ENCODE assay signal across 17 mouse cellular contexts in genomic region chr8:21906290-21906689, GRCm38 (mm10). TPM values are rescaled to one million over a fixed set of nuclear protein-coding genes. Genes with fewer than 3 reads are reported as not detected.
DNase-seq lines count a peak whose midpoint lies in the region; ATAC-seq lines count a peak whose summit lies in the region.
"Not testable (repeated sequence)": the region's sequence is repeated elsewhere in the genome, so short reads cannot be mapped to it uniquely, and the experiment has no call there.
"Had no signal": no experiment of that assay in that cellular context is flagged by ENCODE, and none has a peak within 500 bp of the region (broad histone marks: within the 10 kb centered on the region; RNA-seq: fewer than 3 reads in every experiment).

Gene Defb11 (minus strand): TSS chr8:21906412.

- not testable (repeated sequence) for H3K9me3 ChIP-seq in forebrain, embryonic 11.5 days (ENCODE audit: control insufficient read depth, low read length); hindbrain, embryonic 10.5 days; hindbrain, embryonic 16.5 days (ENCODE audit: control insufficient read depth, low read length); limb, embryonic 10.5 days (replicated peaks); midbrain, embryonic 14.5 days (ENCODE audit: control insufficient read depth, low read length)

- DNase-seq in ZHBTc4 (ENCODE audit: low read depth, low spot score): peak; percentile 35
- DNase-seq in forebrain, embryonic 11.5 days (ENCODE audit: low spot score): peak; percentile 53
- DNase-seq in hindbrain, embryonic 10.5 days (ENCODE audit: low spot score): not testable (repeated sequence)
- DNase-seq in kidney, adult 9 months: peak; percentile 54
- DNase-seq in limb, embryonic 10.5 days (ENCODE audit: low spot score): peak; percentile 33
- peak; percentile 19 for DNase-seq in midbrain, embryonic 14.5 days

- ATAC-seq in forebrain, embryonic 11.5 days (replicated peaks; ENCODE audit: low FRiP score): not testable (repeated sequence)
- ATAC-seq in hindbrain, embryonic 16.5 days: peak; percentile 58
- ATAC-seq in midbrain, embryonic 14.5 days (ENCODE audit: low FRiP score, low TSS enrichment): peak; percentile 34; the same call in 1 of the 2 replicates

- H3K4me2 ChIP-seq in forebrain, embryonic 11.5 days (ENCODE audit: low read depth, low read length, severe bottlenecking); hindbrain, embryonic 16.5 days (ENCODE audit: low read length); midbrain, embryonic 14.5 days (ENCODE audit: low read length): not testable (repeated sequence)

- H3K4me3 ChIP-seq in forebrain, embryonic 11.5 days (ENCODE audit: low read depth, low read length); hindbrain, embryonic 10.5 days; hindbrain, embryonic 16.5 days (ENCODE audit: low read length); limb, embryonic 10.5 days; midbrain, embryonic 14.5 days (replicated peaks; ENCODE audit: low read depth, low read length): not testable (repeated sequence)

- H3K4me1 ChIP-seq in forebrain, embryonic 11.5 days (replicated peaks; ENCODE audit: control insufficient read depth, insufficient read depth, low read length); hindbrain, embryonic 10.5 days (replicated peaks); hindbrain, embryonic 16.5 days (ENCODE audit: control insufficient read depth, insufficient read depth, low read depth, low read length); limb, embryonic 10.5 days; midbrain, embryonic 14.5 days (ENCODE audit: control insufficient read depth, insufficient read depth, low read length): not testable (repeated sequence)

- H3K9ac ChIP-seq in forebrain, embryonic 11.5 days (ENCODE audit: low read length); hindbrain, embryonic 16.5 days (ENCODE audit: low read depth, low read length); midbrain, embryonic 14.5 days (replicated peaks; ENCODE audit: low read length): not testable (repeated sequence)

- not testable (repeated sequence) for H3K36me3 ChIP-seq in forebrain, embryonic 11.5 days (ENCODE audit: control insufficient read depth, insufficient read depth, low read length); hindbrain, embryonic 10.5 days; hindbrain, embryonic 16.5 days (ENCODE audit: control insufficient read depth, insufficient read depth, low read length); limb, embryonic 10.5 days; midbrain, embryonic 14.5 days (ENCODE audit: control insufficient read depth, insufficient read depth, low read length)

- not testable (repeated sequence) for H3K27me3 ChIP-seq in forebrain, embryonic 11.5 days (ENCODE audit: control insufficient read depth, insufficient read depth, low read length); hindbrain, embryonic 10.5 days (ENCODE audit: insufficient read depth, poor library complexity, severe bottlenecking); hindbrain, embryonic 16.5 days (replicated peaks; ENCODE audit: control insufficient read depth, insufficient read depth, low read length); limb, embryonic 10.5 days (ENCODE audit: low read depth, poor library complexity, severe bottlenecking); midbrain, embryonic 14.5 days (ENCODE audit: control insufficient read depth, insufficient read depth, low read length)

- H3K27ac ChIP-seq in forebrain, embryonic 11.5 days (ENCODE audit: low read depth, low read length); hindbrain, embryonic 10.5 days; hindbrain, embryonic 16.5 days (ENCODE audit: low read depth, low read length); limb, embryonic 10.5 days; midbrain, embryonic 14.5 days (replicated peaks; ENCODE audit: low read depth, low read length): not testable (repeated sequence)

RNA-seq across cellular contexts. Expression of gene Defb11, which starts in this region (rescaled TPM):
- not detected in 2 replicates for polyA plus RNA-seq in forebrain, embryonic 11.5 days (2014; fragmentation: Nextera tagmentation; extraction: Ambion mirVana)
- polyA plus RNA-seq in hindbrain, embryonic 10.5 days (2016; fragmentation: Nextera tagmentation; extraction: Ambion mirVana): 1.1 and 13.9 TPM in 2 replicates
- polyA plus RNA-seq in hindbrain, embryonic 16.5 days (2015; fragmentation: Nextera tagmentation; extraction: Ambion mirVana): 42.5 and 47.1 TPM in 2 replicates
- polyA plus RNA-seq in limb, embryonic 10.5 days (2016; fragmentation: Nextera tagmentation; extraction: Ambion mirVana): not detected in 2 replicates
- 2.4 TPM in 1 of 2 replicates, not detected in the other for polyA plus RNA-seq in midbrain, embryonic 14.5 days (2014; fragmentation: Nextera tagmentation; extraction: Ambion mirVana)
- polyA plus RNA-seq: heart, embryonic 11.5 days; heart, postnatal 0 days; intestine, embryonic 16.5 days; large intestine, adult 2 months; liver, embryonic 11.5 days; liver, postnatal 0 days; lung, postnatal 0 days; macrophage; neural tube, embryonic 11.5 days; thymus, postnatal 0 days had no signal

Comparison
In these comparisons a context has a peak if more than half of its experiments do, and no peak if none do; other contexts are left out.
1. Peak in DNase-seq in forebrain, embryonic 11.5 days; RNA of the gene not detected or under 1 TPM.
2. Peak in DNase-seq in limb, embryonic 10.5 days; RNA of the gene not detected or under 1 TPM.